Mouse (Mus musculus) forebrain, embryonic 14.5 days (tissue): Measurements from ENCODE around the gene Gm45062. TPM values are rescaled to one million over a fixed set of nuclear protein-coding genes. Genes with fewer than 3 reads are reported as not detected.
A peak's percentile ranks its signal among the peaks of the same experiment; 100 is the strongest.

ENCODE experiments used
- ATAC-seq: fragments of 200-750 bp; cut with Nextera tagmentation; 2 replicates; pipeline ENCODE4 v1.8.0; 2017; ENCODE audit warnings: mild to moderate bottlenecking, moderate library complexity
- DNase-seq: peaks from one replicate; pipeline ENCODE4 v3.0.0-alpha.2; 2015; ENCODE audit warnings: low spot score
- H3K27ac ChIP-seq: fragments of 300-500 bp; sonication (generic); 2 replicates; pipeline ENCODE4 v1.5.1; 2014; ENCODE audit warnings: low read depth, mild to moderate bottlenecking, control low read depth, low read length, moderate library complexity
- H3K27me3 ChIP-seq: fragments of 300-500 bp; sonication (generic); replicated peaks from 2 replicates; pipeline ENCODE4 v1.6.1; 2014; ENCODE audit warnings: low read length, control low read depth, mixed read lengths; ENCODE audit not compliant: control insufficient read depth, insufficient read depth
- H3K36me3 ChIP-seq: fragments of 300-500 bp; sonication (generic); 2 replicates; pipeline ENCODE4 v1.6.1; 2014; ENCODE audit warnings: low read length, control low read depth; ENCODE audit not compliant: control insufficient read depth, insufficient read depth
- H3K4me1 ChIP-seq: fragments of 300-500 bp; sonication (generic); 2 replicates; pipeline ENCODE4 v1.6.1; 2014; ENCODE audit warnings: antibody characterized with exemption, low read length, control low read depth; ENCODE audit not compliant: control insufficient read depth, insufficient read depth
- H3K4me2 ChIP-seq: fragments of 300-500 bp; sonication (generic); 2 replicates; pipeline ENCODE4 v1.6.1; 2014; ENCODE audit warnings: mild to moderate bottlenecking, control low read depth, low read length
- H3K4me3 ChIP-seq: fragments of 300-500 bp; sonication (generic); 2 replicates; pipeline ENCODE4 v1.5.1; 2014; ENCODE audit warnings: low read depth, low read length, control low read depth
- H3K9ac ChIP-seq: fragments of 300-500 bp; sonication (generic); 2 replicates; pipeline ENCODE4 v1.6.1; 2014; ENCODE audit warnings: mild to moderate bottlenecking, low read length, control low read depth, moderate library complexity
- H3K9me3 ChIP-seq: fragments of 300-500 bp; sonication (generic); replicated peaks from 2 replicates; pipeline ENCODE4 v1.6.1; 2016; ENCODE audit warnings: low read length, control low read depth, mixed read lengths; ENCODE audit not compliant: control insufficient read depth
- WGBS: fragments of 180-500 bp; shearing (Covaris S2); extraction: QIAGEN DNeasy Blood & Tissue Kit; methylation state at CpG from one replicate; pipeline ENCODE4 v1.1.7; 2014; 5-methylcytosine and 5-hydroxymethylcytosine counted together
- polyA plus RNA-seq: library from polyadenylated mRNA; unstranded; fragments of >200 nt; fragmentation: Nextera tagmentation; extraction: Ambion mirVana; gene quantifications from 2 replicates; pipeline ENCODE4 v1.2.1, GENCODE M21; 2014

Gene Gm45062
- polyA plus RNA-seq, 1 experiment from 2014 or later = 14.3 TPM

- Histone ChIP-seq H3K4me3 (no peak overlapping the region), H3K4me2 (no peak overlapping the region), H3K9ac (no peak overlapping the region), H3K27me3 (no peaks in the 10 kb centered on the region), H3K9me3 (no peaks in the 10 kb centered on the region), H3K27ac (peak overlapping the region; percentile 56; the same call in 1 of the 2 replicates), H3K4me1 (peaks cover 19% of the 10 kb centered on the region), H3K36me3 (no peaks in the 10 kb centered on the region)
- no peak for DNase-seq
- WGBS = 50% methylated on average over 5 of the region's 5 CpGs
- no peak for ATAC-seq
These were observed 162.2 kb downstream of the Gm45062 start for GRCm38 (mm10) chr6:8421421-8421820.

GRCm38 (mm10) chr6:8421959-8422581 is 162.8 kb downstream of the Gm45062 start:
- H3K9ac ChIP-seq = no peak overlapping the region
- H3K9me3 ChIP-seq = no peaks in the 10 kb centered on the region
- peak overlapping the region; percentile 56 for H3K27ac ChIP-seq
- DNase-seq (peak; percentile 82), ATAC-seq (peak; percentile 90)
- H3K36me3 ChIP-seq = no peaks in the 10 kb centered on the region
- peak overlapping the region; percentile 21 for H3K4me2 ChIP-seq
- WGBS = 17% methylated on average over 10 of the region's 10 CpGs
- H3K4me1 ChIP-seq = peaks cover 19% of the 10 kb centered on the region
- H3K4me3 ChIP-seq = no peak overlapping the region
- H3K27me3 ChIP-seq = no peaks in the 10 kb centered on the region

DNA sequence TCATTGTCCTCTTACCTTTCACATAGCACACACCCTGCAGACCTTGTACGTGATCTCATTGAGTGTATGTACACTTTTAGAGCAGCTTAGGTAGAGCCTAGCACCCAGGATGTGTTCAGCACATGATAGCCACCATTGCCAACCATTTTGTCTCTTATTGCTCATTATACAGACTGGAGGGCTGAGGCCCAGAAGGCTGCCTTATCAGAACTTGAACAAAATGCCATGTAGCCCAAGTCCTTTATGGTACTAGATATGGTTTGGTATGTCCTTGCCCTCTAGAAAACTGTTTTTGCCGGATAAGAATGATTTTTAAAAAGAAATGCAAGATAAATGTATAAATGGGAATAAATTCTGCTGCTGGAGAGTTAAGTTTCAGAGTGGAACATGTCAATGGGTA is 163.9 kb downstream of the Gm45062 start:
- Histone ChIP-seq H3K4me3 (no peak overlapping the region), H3K9ac (no peak overlapping the region), H3K4me1 (peaks cover 19% of the 10 kb centered on the region), H3K36me3 (no peaks in the 10 kb centered on the region), H3K27me3 (no peaks in the 10 kb centered on the region), H3K27ac (no peak overlapping the region), H3K4me2 (no peak overlapping the region), H3K9me3 (no peaks in the 10 kb centered on the region)
- no peak for ATAC-seq
- WGBS = 78% methylated on average over 2 of the region's 2 CpGs
- DNase-seq = no peak

DNA sequence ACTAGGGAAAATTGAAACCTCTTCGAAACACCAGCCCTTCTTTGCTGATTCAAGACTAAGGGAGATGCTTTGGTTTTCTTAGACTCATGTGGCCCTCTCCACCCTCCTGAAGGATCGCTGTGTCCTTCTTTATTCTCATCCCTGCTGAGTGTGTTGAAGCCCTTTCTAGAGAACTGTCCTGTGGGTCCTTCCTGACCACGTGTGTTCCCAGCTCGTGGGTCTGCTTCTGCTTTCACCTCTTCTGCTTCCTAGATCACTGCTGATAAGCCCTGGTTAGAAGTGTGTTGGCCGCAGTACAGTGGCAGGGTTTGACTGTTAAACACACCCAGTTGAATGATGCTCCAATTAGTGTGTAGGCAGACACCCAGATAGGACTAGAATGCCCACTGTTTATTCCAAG is 168.4 kb downstream of the Gm45062 start:
- peaks cover 6% of the 10 kb centered on the region for H3K4me1 ChIP-seq
- no peak for ATAC-seq
- no peak overlapping the region for H3K27ac ChIP-seq
- 87% methylated on average over 5 of the region's 5 CpGs for WGBS
- no peaks in the 10 kb centered on the region for H3K36me3 ChIP-seq
- H3K9ac ChIP-seq = no peak overlapping the region
- H3K4me2 ChIP-seq = no peak overlapping the region
- no peak overlapping the region for H3K4me3 ChIP-seq
- no peaks in the 10 kb centered on the region for H3K27me3 ChIP-seq
- DNase-seq = no peak
- no peaks in the 10 kb centered on the region for H3K9me3 ChIP-seq

- Histone ChIP-seq H3K4me3 (no peak overlapping the region), H3K9me3 (no peaks in the 10 kb centered on the region), H3K9ac (no peak overlapping the region), H3K4me2 (no peak overlapping the region), H3K27ac (no peak overlapping the region), H3K36me3 (no peaks in the 10 kb centered on the region), H3K27me3 (no peaks in the 10 kb centered on the region), H3K4me1 (peaks cover 3% of the 10 kb centered on the region; the same call in 1 of the 2 replicates)
- DNase-seq (peak; percentile 33), ATAC-seq (no peak; the same call in 1 of the 2 replicates)
- 85% methylated on average over 9 of the region's 9 CpGs for WGBS
These were observed 171.5 kb downstream of the Gm45062 start for GRCm38 (mm10) chr6:8430610-8431234.

GRCm38 (mm10) chr6:8433179-8433578 is 173.9 kb downstream of the Gm45062 start:
- peaks cover 3% of the 10 kb centered on the region; the same call in 1 of the 2 replicates for H3K4me1 ChIP-seq
- no peak overlapping the region for H3K4me3 ChIP-seq
- DNase-seq (peak; percentile 42), ATAC-seq (peak; percentile 78)
- no peak overlapping the region for H3K4me2 ChIP-seq
- H3K27me3 ChIP-seq = no peaks in the 10 kb centered on the region
- 69% methylated on average over 9 of the region's 9 CpGs for WGBS
- no peaks in the 10 kb centered on the region for H3K36me3 ChIP-seq
- no peaks in the 10 kb centered on the region for H3K9me3 ChIP-seq
- H3K27ac ChIP-seq = peak overlapping the region; percentile 17; the same call in 1 of the 2 replicates
- no peak overlapping the region for H3K9ac ChIP-seq

GRCm38 (mm10) chr6:8437937-8438336 is 178.7 kb downstream of the Gm45062 start:
- Histone ChIP-seq H3K4me1 (peaks cover under 1% of the 10 kb centered on the region; the same call in 1 of the 2 replicates), H3K36me3 (no peaks in the 10 kb centered on the region), H3K9me3 (no peaks in the 10 kb centered on the region), H3K27ac (no peak overlapping the region), H3K4me2 (no peak overlapping the region), H3K9ac (no peak overlapping the region), H3K4me3 (no peak overlapping the region), H3K27me3 (no peaks in the 10 kb centered on the region)
- ATAC-seq (no peak), DNase-seq (no peak)
- 94% methylated on average over 3 of the region's 3 CpGs for WGBS

- H3K27ac ChIP-seq = no peak overlapping the region
- H3K4me2 ChIP-seq = no peak overlapping the region
- no peaks in the 10 kb centered on the region for H3K9me3 ChIP-seq
- no peaks in the 10 kb centered on the region for H3K36me3 ChIP-seq
- no peak overlapping the region for H3K4me3 ChIP-seq
- DNase-seq (no peak), ATAC-seq (no peak)
- 89% methylated on average over 3 of the region's 3 CpGs for WGBS
- no peaks in the 10 kb centered on the region for H3K4me1 ChIP-seq
- H3K27me3 ChIP-seq = no peaks in the 10 kb centered on the region
- H3K9ac ChIP-seq = no peak overlapping the region
These were observed 182.6 kb downstream of the Gm45062 start for GRCm38 (mm10) chr6:8441814-8442213.

DNA sequence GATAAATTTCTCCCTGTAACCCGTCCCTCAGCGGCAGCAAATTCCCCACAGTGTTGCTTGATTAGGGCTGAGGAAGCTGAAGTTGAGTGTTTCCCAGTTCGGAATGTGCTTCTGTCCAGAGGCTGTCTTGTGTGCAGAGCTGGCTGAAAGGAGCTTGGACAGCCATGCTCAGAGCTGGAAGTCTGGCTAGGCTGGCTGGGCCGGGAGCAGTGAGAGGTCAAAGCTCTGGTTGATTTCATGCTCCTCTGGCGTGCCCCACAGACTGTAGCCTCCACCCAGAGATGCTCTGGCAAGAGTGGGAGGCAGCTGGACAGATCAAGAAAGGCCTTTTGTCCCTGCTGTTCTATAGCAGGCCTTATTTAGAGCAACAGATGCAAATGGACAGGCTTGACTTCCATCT is 187.5 kb downstream of the Gm45062 start:
- Histone ChIP-seq H3K4me2 (no peak overlapping the region), H3K36me3 (no peaks in the 10 kb centered on the region), H3K4me1 (no peaks in the 10 kb centered on the region), H3K27me3 (no peaks in the 10 kb centered on the region), H3K27ac (no peak overlapping the region), H3K4me3 (no peak overlapping the region), H3K9me3 (no peaks in the 10 kb centered on the region), H3K9ac (no peak overlapping the region)
- no peak for DNase-seq
- ATAC-seq = no peak
- WGBS = 62% methylated on average over 5 of the region's 5 CpGs
